Mouse (Mus musculus): Measurements from ENCODE around the gene Fbxl19. TPM values are rescaled to one million over a fixed set of nuclear protein-coding genes. Genes with fewer than 3 reads are reported as not detected.

Gene Fbxl19
- total and polyA plus RNA-seq, 3 experiments, result 22.4 to 31.7 (median 28.2) TPM

DNA sequence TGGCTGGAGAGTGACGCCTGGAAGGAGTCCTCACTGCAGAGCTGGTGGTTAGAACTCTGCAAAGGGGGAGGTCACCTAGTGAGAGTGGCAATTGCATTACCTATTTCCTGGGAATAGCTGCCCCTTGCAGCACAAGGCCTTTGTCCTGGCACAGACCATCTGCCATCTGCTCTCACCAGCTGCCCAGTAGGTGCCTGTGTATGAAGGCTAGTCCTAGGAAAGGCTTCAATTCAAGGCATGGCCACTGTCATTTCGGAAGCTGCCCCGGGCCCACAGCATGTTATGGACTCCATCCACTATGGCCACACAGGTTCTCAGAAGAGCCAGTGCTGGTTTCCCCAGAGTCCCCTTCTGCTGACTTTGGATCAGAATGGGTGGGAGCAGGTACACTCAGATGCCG lies 54.2 kb downstream of the Fbxl19 start:
- Histone ChIP-seq H3K79me2 (replicated peaks; ENCODE audit: control insufficient read depth, extremely low read depth, insufficient read depth, poor library complexity, severe bottlenecking) (no peaks in the 10 kb centered on the region), H3K27me3 (replicated peaks) (no peaks in the 10 kb centered on the region), H3K36me3 (replicated peaks in 1 of 2; ENCODE audit: control insufficient read depth in 1 of 2, insufficient read depth in 1 of 2, low read length in 1 of 2) (peaks cover 69 to 96% of the 10 kb centered on the region in 2 experiments), H3K9ac (ENCODE audit: insufficient read depth, low read depth) (no peak overlapping the region), H3K4me2 (ENCODE audit: insufficient read depth, low read depth, poor library complexity, severe bottlenecking) (no peak overlapping the region), H3K4me3 (replicated peaks in 1 of 3; ENCODE audit: low read depth in 2 of 3, low read length in 2 of 3, poor library complexity in 1 of 3) (no peak overlapping the region), H3K9me3 (replicated peaks; ENCODE audit: low read length) (no peaks in the 10 kb centered on the region), H3K27ac (ENCODE audit: insufficient read depth, low read depth) (no peak overlapping the region), H3K4me1 (ENCODE audit: control insufficient read depth in 1 of 2, insufficient read depth in 2 of 2) (peaks cover 0 to 13% of the 10 kb centered on the region in 2 experiments; a peak in 2 of 4 replicates)
- DNase-seq (ENCODE audit: extremely low read depth), result no peak
- TF ChIP-seq IRF4 (IDR thresholded peaks at IDR 0.05; ENCODE audit: low read depth, low read length), result no peak
- no peak for TF ChIP-seq NRF1 (IDR thresholded peaks at IDR 0.05; ENCODE audit: low read depth, low read length)
- TF ChIP-seq RAD21 (IDR thresholded peaks at IDR 0.05; ENCODE audit: low read depth, low read length), result no peak
- no peak for TF ChIP-seq E2F4 (IDR thresholded peaks at IDR 0.05; ENCODE audit: insufficient replicate concordance, low read depth, low read length)
- no peak for TF ChIP-seq EP300 (IDR thresholded peaks at IDR 0.05; ENCODE audit: low read length)
- TF ChIP-seq HCFC1 (IDR thresholded peaks at IDR 0.05; ENCODE audit: low read depth, low read length), result no peak
- no peak for TF ChIP-seq ETS1 (conservative IDR thresholded peaks at IDR 0.05; ENCODE audit: low read depth, low read length)
- no peak for TF ChIP-seq ZC3H11A (IDR thresholded peaks at IDR 0.05; ENCODE audit: low read depth, low read length)
- no peak for TF ChIP-seq SIN3A (IDR thresholded peaks at IDR 0.05; ENCODE audit: low read length)
- no peak for TF ChIP-seq ZKSCAN1 (IDR thresholded peaks at IDR 0.05; ENCODE audit: borderline replicate concordance, low read depth, low read length)
- no peak for TF ChIP-seq CHD2 (IDR thresholded peaks at IDR 0.05; ENCODE audit: low read length)
- TF ChIP-seq MAZ (IDR thresholded peaks at IDR 0.05; ENCODE audit: low read depth, low read length), result no peak
- TF ChIP-seq CTCF (conservative IDR thresholded peaks at IDR 0.05 in 1 of 2, IDR thresholded peaks at IDR 0.05 in 1 of 2; ENCODE audit: low read depth in 2 of 2, low read length in 2 of 2), result no peak
- no peak for TF ChIP-seq UBTF (IDR thresholded peaks at IDR 0.05; ENCODE audit: low read depth, low read length)
- no peak for TF ChIP-seq ZMIZ1 (IDR thresholded peaks at IDR 0.05; ENCODE audit: low read depth, low read length)
- no peak for TF ChIP-seq POLR2AphosphoS2 (IDR thresholded peaks at IDR 0.05; ENCODE audit: low read depth, low read length)
- no peak for TF ChIP-seq JUND (conservative IDR thresholded peaks at IDR 0.05; ENCODE audit: low read depth, low read length)
- no peak for TF ChIP-seq SMC3 (IDR thresholded peaks at IDR 0.05; ENCODE audit: low read depth, low read length)
- TF ChIP-seq MEF2A (IDR thresholded peaks at IDR 0.05; ENCODE audit: borderline replicate concordance, low read depth, low read length), result no peak
- TF ChIP-seq MAX (IDR thresholded peaks at IDR 0.05; ENCODE audit: low read length), result no peak
- dilution Hi-C loops (cut with MboI; ENCODE audit: extremely low pct_ligation_motif_present, extremely low pct_unique_long_range_greater_than_20kb, low sequenced_read_pairs) (no loop called here), in situ Hi-C loops (cut with MboI; ENCODE audit: low pct_ligation_motif_present, low pct_unique_long_range_greater_than_20kb, low sequenced_read_pairs) (loop anchor here (25.0 kb wide), 1 partner anchor 811 kb away; the partner anchor contains the start of genes Cdipt and Cdiptos)

DNA sequence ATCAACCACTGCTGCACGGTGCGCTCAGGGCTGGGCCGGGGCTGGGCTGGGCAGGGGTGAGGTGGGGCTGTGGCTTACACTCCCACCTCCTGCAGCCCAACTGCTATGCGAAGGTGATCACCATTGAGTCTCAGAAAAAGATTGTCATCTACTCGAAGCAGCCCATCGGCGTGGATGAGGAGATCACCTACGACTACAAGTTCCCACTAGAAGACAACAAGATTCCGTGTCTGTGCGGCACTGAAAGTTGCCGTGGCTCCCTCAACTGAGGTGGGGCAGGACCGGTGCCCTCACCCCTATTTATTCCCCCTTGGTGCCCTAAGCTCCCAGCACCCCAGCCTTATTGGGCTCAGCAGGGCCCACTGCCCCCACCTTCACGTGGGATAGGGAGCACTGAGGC lies 54.9 kb downstream of the Fbxl19 start:
- Histone ChIP-seq H3K79me2 (replicated peaks; ENCODE audit: control insufficient read depth, extremely low read depth, insufficient read depth, poor library complexity, severe bottlenecking) (no peaks in the 10 kb centered on the region), H3K36me3 (replicated peaks in 1 of 2; ENCODE audit: control insufficient read depth in 1 of 2, insufficient read depth in 1 of 2, low read length in 1 of 2) (peaks cover 69 to 97% of the 10 kb centered on the region in 2 experiments), H3K27me3 (replicated peaks) (no peaks in the 10 kb centered on the region), H3K4me2 (ENCODE audit: insufficient read depth, low read depth, poor library complexity, severe bottlenecking) (no peak overlapping the region), H3K4me1 (ENCODE audit: control insufficient read depth in 1 of 2, insufficient read depth in 2 of 2) (peaks cover 0 to 19% of the 10 kb centered on the region in 2 experiments; a peak in 2 of 4 replicates), H3K4me3 (replicated peaks in 1 of 3; ENCODE audit: low read depth in 2 of 3, low read length in 2 of 3, poor library complexity in 1 of 3) (no peak overlapping the region), H3K27ac (ENCODE audit: insufficient read depth, low read depth) (no peak overlapping the region), H3K9ac (ENCODE audit: insufficient read depth, low read depth) (no peak overlapping the region), H3K9me3 (replicated peaks; ENCODE audit: low read length) (no peaks in the 10 kb centered on the region)
- in situ Hi-C loops (cut with MboI; ENCODE audit: low pct_ligation_motif_present, low pct_unique_long_range_greater_than_20kb, low sequenced_read_pairs), result loop anchor here (25.0 kb wide), 1 partner anchor 812 kb away; the partner anchor contains the start of genes Cdipt and Cdiptos
- dilution Hi-C loops (cut with MboI; ENCODE audit: extremely low pct_ligation_motif_present, extremely low pct_unique_long_range_greater_than_20kb, low sequenced_read_pairs), result no loop called here
- no peak for DNase-seq (ENCODE audit: extremely low read depth)
- TF ChIP-seq USF1 (IDR thresholded peaks at IDR 0.05; ENCODE audit: low read depth, low read length) (no peak), JUND (conservative IDR thresholded peaks at IDR 0.05; ENCODE audit: low read depth, low read length) (no peak), HCFC1 (IDR thresholded peaks at IDR 0.05; ENCODE audit: low read depth, low read length) (no peak), UBTF (IDR thresholded peaks at IDR 0.05; ENCODE audit: low read depth, low read length) (no peak), MAX (IDR thresholded peaks at IDR 0.05; ENCODE audit: low read length) (no peak), NRF1 (IDR thresholded peaks at IDR 0.05; ENCODE audit: low read depth, low read length) (no peak), SMC3 (IDR thresholded peaks at IDR 0.05; ENCODE audit: low read depth, low read length) (no peak), TBP (conservative IDR thresholded peaks at IDR 0.05; ENCODE audit: low read depth, low read length) (no peak), USF2 (conservative IDR thresholded peaks at IDR 0.05; ENCODE audit: low read depth, low read length) (no peak), MYC (IDR thresholded peaks at IDR 0.05; ENCODE audit: low read depth, low read length) (no peak), IRF4 (IDR thresholded peaks at IDR 0.05; ENCODE audit: low read depth, low read length) (no peak)

Data from CH12.LX (cell line).